8 mouse cellular contexts compared by ENCODE assay signal in genomic region chr4:111886607-111887006, GRCm38 (mm10). TPM values are rescaled to one million over a fixed set of nuclear protein-coding genes. Genes with fewer than 3 reads are reported as not detected.
DNase-seq lines count a peak whose midpoint lies in the region; ATAC-seq and TF ChIP-seq lines count a peak whose summit lies in the region.

No protein-coding gene starts in this region.

- in situ Hi-C loops in Patski (cut with MboI; ENCODE audit: low pct_unique_long_range_greater_than_20kb) = no loop called here

- 17% methylated on average over 4 of the region's 4 CpGs for WGBS in hindbrain, embryonic 15.5 days

- ATAC-seq in Patski = peak; percentile 90
- ATAC-seq in hindbrain, embryonic 15.5 days (ENCODE audit: low FRiP score, low read depth) = peak; percentile 82; the same call in 1 of the 2 replicates

- no peak overlapping the region for H3K4me2 ChIP-seq in hindbrain, embryonic 15.5 days

- H3K9me3 ChIP-seq in hindbrain, embryonic 15.5 days = no peaks in the 10 kb centered on the region

- no peaks in the 10 kb centered on the region for H3K27me3 ChIP-seq in Patski
- no peaks in the 10 kb centered on the region for H3K27me3 ChIP-seq in hindbrain, embryonic 15.5 days

- no peak overlapping the region for H3K9ac ChIP-seq in hindbrain, embryonic 15.5 days

- no peaks in the 10 kb centered on the region for H3K36me3 ChIP-seq in hindbrain, embryonic 15.5 days

- POLR2A ChIA-PET in Patski (lab: Charles Lee) = no interaction called here

- H3K4me3 ChIP-seq in hindbrain, embryonic 15.5 days = no peak overlapping the region

- no peak overlapping the region for H3K27ac ChIP-seq in hindbrain, embryonic 15.5 days (replicated peaks)

- DNase-seq in Patski (ENCODE audit: low read depth, low spot score) = no peak
- DNase-seq in cerebellum, adult 9-10 months = peak; percentile 58
- DNase-seq in frontal cortex, adult 2 months (ENCODE audit: extremely low spot score in 1 of 2, low spot score in 1 of 2) = peak; percentile 67 to 94
- DNase-seq in layer of hippocampus, postnatal 14 days (ENCODE audit: low spot score in 2 of 2) = peak; percentile 86 to 89
- DNase-seq in lung, postnatal 25 days (ENCODE audit: low spot score) = peak; percentile 70
- peak; percentile 80 for DNase-seq in right cerebral cortex, adult 18-20 months
- DNase-seq in urinary bladder, postnatal 4 days (ENCODE audit: low spot score in 2 of 2) = peak; percentile 53 to 75

- TF ChIP-seq CTCF in Patski (IDR thresholded peaks at IDR 0.05) = peak; percentile 51

- CTCF ChIA-PET in Patski (lab: Charles Lee) = interaction anchor here (0.8 to 3.3 kb wide), 3 partner anchors 11 to 205 kb away, joined by 3 to 26 read pairs (median 4); no protein-coding TSS in a partner anchor

- no peaks in the 10 kb centered on the region for H3K4me1 ChIP-seq in hindbrain, embryonic 15.5 days (replicated peaks)

RNA-seq across cellular contexts. Expression of gene Slc5a9, which starts 16.1 kb away (rescaled TPM):
- polyA plus RNA-seq in Patski (2021) = not detected
- polyA plus RNA-seq in frontal cortex, adult 2 months (2012; rRNA removed) = 0.13 TPM in 1 of 2 replicates, not detected in the other
- polyA plus RNA-seq in hindbrain, embryonic 15.5 days (2015; fragmentation: Nextera tagmentation; extraction: Ambion mirVana) = 0.22 TPM in 1 of 2 replicates, not detected in the other
- total RNA-seq in layer of hippocampus, postnatal 14 days (2021) = not detected

RNA-seq across cellular contexts. Expression of gene Skint8, which starts 32.6 kb away (rescaled TPM):
- not detected for polyA plus RNA-seq in Patski (2021)
- polyA plus RNA-seq in frontal cortex, adult 2 months (2012; rRNA removed) = not detected in 2 replicates
- not detected in 2 replicates for polyA plus RNA-seq in hindbrain, embryonic 15.5 days (2015; fragmentation: Nextera tagmentation; extraction: Ambion mirVana)
- total RNA-seq in layer of hippocampus, postnatal 14 days (2021) = not detected
